Mouse (Mus musculus): Measurements from ENCODE around the gene Speg. TPM values are rescaled to one million over a fixed set of nuclear protein-coding genes. Genes with fewer than 3 reads are reported as not detected.

Speg gene
- total RNA-seq, 2 experiments from 2014 or later: 121 to 123 TPM

- no peak for DNase-seq
Observed at GRCm38 (mm10) chr1:75442811-75443210, 67.7 kb downstream of the Speg start.

GRCm38 (mm10) chr1:75443247-75444024 is 68.3 kb downstream of the Speg start:
- DNase-seq: no peak

GRCm38 (mm10) chr1:75444208-75444607 is 69.1 kb downstream of the Speg start:
- DNase-seq: no peak

- DNase-seq: no peak
Observed at GRCm38 (mm10) chr1:75445141-75445701, 70.1 kb downstream of the Speg start.

GRCm38 (mm10) chr1:75445751-75446611 is 70.9 kb downstream of the Speg start:
- DNase-seq: peak; percentile 87

GRCm38 (mm10) chr1:75446656-75447055 is 71.6 kb downstream of the Speg start:
- no peak for DNase-seq

- peak; percentile 55 for DNase-seq
Observed at GRCm38 (mm10) chr1:75447265-75448051, 72.4 kb downstream of the Speg start.

- no peak for DNase-seq
Observed at GRCm38 (mm10) chr1:75448052-75448431, 72.9 kb downstream of the Speg start.

- DNase-seq: no peak
Observed at GRCm38 (mm10) chr1:75448937-75449336, 73.8 kb downstream of the Speg start.

- DNase-seq: no peak
Observed at GRCm38 (mm10) chr1:75449377-75450135, 74.5 kb downstream of the Speg start.

GRCm38 (mm10) chr1:75450314-75451005 is 75.4 kb downstream of the Speg start, which contains the start of gene Asic4:
TSS of gene Asic4 (plus strand) at chr1:75450436.
- DNase-seq: no peak

- no peak for DNase-seq
Observed at GRCm38 (mm10) chr1:75451900-75452299, 76.8 kb downstream of the Speg start.

- no peak for DNase-seq
Observed at GRCm38 (mm10) chr1:75455433-75455832, 80.3 kb downstream of the Speg start.

- no peak for DNase-seq
Observed at GRCm38 (mm10) chr1:75455948-75456347, 80.9 kb downstream of the Speg start.

GRCm38 (mm10) chr1:75456746-75457564 is 81.9 kb downstream of the Speg start:
- no peak for DNase-seq

- no peak for DNase-seq
Observed at GRCm38 (mm10) chr1:75457710-75458024, 82.6 kb downstream of the Speg start.

GRCm38 (mm10) chr1:75458025-75458788 is 83.1 kb downstream of the Speg start:
- DNase-seq: peak; percentile 51

GRCm38 (mm10) chr1:75458789-75459684 is 83.9 kb downstream of the Speg start:
- DNase-seq: peak; percentile 53

Measured in heart, postnatal 4 days (tissue).